Mouse (Mus musculus) midbrain, embryonic 15.5 days (tissue): ENCODE results near the gene Thap4. TPM values are rescaled to one million over a fixed set of nuclear protein-coding genes. Genes with fewer than 3 reads are reported as not detected.

ENCODE experiments used
- ATAC-seq: fragments of 200-750 bp; cut with Nextera tagmentation; replicated peaks from 2 replicates; pipeline ENCODE4 v1.8.0; 2017; ENCODE audit warnings: moderate TSS enrichment
- H3K27ac ChIP-seq: fragments of 300-500 bp; sonication (generic); 2 replicates; pipeline ENCODE4 v1.5.1; 2015; ENCODE audit warnings: mild to moderate bottlenecking, inconsistent platforms
- H3K27me3 ChIP-seq: fragments of 300-500 bp; sonication (generic); replicated peaks from 2 replicates; pipeline ENCODE4 v1.6.1; 2015; ENCODE audit warnings: inconsistent platforms
- H3K36me3 ChIP-seq: fragments of 300-500 bp; sonication (generic); replicated peaks from 2 replicates; pipeline ENCODE4 v1.6.1; 2015; ENCODE audit warnings: inconsistent platforms
- H3K4me1 ChIP-seq: fragments of 300-500 bp; sonication (generic); 2 replicates; pipeline ENCODE4 v1.6.1; 2015; ENCODE audit warnings: inconsistent platforms
- H3K4me2 ChIP-seq: fragments of 300-500 bp; sonication (generic); 2 replicates; pipeline ENCODE4 v1.6.1; 2015; ENCODE audit warnings: inconsistent platforms, mild to moderate bottlenecking, moderate library complexity
- H3K4me3 ChIP-seq: fragments of 300-500 bp; sonication (generic); 2 replicates; pipeline ENCODE4 v1.5.1; 2015; ENCODE audit warnings: mild to moderate bottlenecking, inconsistent platforms
- H3K9ac ChIP-seq: fragments of 300-500 bp; sonication (generic); 2 replicates; pipeline ENCODE4 v1.6.1; 2015; ENCODE audit warnings: mild to moderate bottlenecking, inconsistent platforms
- H3K9me3 ChIP-seq: fragments of 300-500 bp; sonication (generic); 2 replicates; pipeline ENCODE4 v1.6.1; 2016; ENCODE audit warnings: inconsistent platforms
- WGBS: fragments of 180-500 bp; shearing (Covaris S2); methylation state at CpG from one replicate; pipeline ENCODE4 v1.1.7; 2015; ENCODE audit warnings: mixed read lengths; 5-methylcytosine and 5-hydroxymethylcytosine counted together
- polyA plus RNA-seq: library from polyadenylated mRNA; unstranded; fragments of >200 nt; fragmentation: Nextera tagmentation; extraction: Ambion mirVana; gene quantifications from 2 replicates; pipeline ENCODE4 v1.2.1, GENCODE M21; 2015

Gene Thap4
- polyA plus RNA-seq, 1 experiment from 2014 or later, result 54.7 TPM

DNA sequence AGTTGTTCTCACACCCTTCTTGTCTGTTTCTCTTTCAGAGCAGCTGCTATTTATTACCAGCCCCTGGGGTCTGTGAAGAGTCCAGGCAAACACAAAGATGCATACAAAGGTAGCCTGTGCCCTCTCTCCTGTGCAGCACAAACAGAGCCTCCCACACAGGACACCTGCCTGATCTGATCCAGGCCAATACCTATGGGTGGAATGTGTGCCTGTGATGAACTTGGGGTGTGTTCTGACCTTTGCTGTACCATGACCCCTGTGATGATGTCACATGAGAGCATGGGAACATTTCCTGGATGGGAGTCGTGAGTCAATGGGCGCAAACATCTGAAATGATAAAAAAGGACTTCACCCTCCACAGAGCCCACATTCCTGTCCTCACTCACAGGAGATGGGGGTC, 99.9 kb downstream of the Thap4 start:
- no peaks in the 10 kb centered on the region for H3K36me3 ChIP-seq
- 79% methylated on average over 2 of the region's 2 CpGs for WGBS
- ATAC-seq, result no peak
- H3K4me3 ChIP-seq, result no peak overlapping the region
- H3K9me3 ChIP-seq, result no peaks in the 10 kb centered on the region
- H3K27me3 ChIP-seq, result no peaks in the 10 kb centered on the region
- H3K4me1 ChIP-seq, result no peaks in the 10 kb centered on the region
- H3K27ac ChIP-seq, result no peak overlapping the region
- H3K4me2 ChIP-seq, result no peak overlapping the region
- no peak overlapping the region for H3K9ac ChIP-seq

GRCm38 (mm10) chr1:93654275-93654674, 100.4 kb downstream of the Thap4 start:
- no peak overlapping the region for H3K9ac ChIP-seq
- no peaks in the 10 kb centered on the region for H3K9me3 ChIP-seq
- H3K4me1 ChIP-seq, result no peaks in the 10 kb centered on the region
- H3K4me2 ChIP-seq, result no peak overlapping the region
- H3K4me3 ChIP-seq, result no peak overlapping the region
- H3K27me3 ChIP-seq, result no peaks in the 10 kb centered on the region
- H3K27ac ChIP-seq, result no peak overlapping the region
- ATAC-seq, result no peak
- no peaks in the 10 kb centered on the region for H3K36me3 ChIP-seq
- 59% methylated on average over 2 of the region's 2 CpGs for WGBS

Other genes starting within 250 kb of the Thap4 start
- 4.6 and 5.0 TPM in 2 replicates for gene Farp2, start 242.8 kb downstream of the Thap4 start, polyA plus RNA-seq
- gene Stk25, start 96.2 kb downstream of the Thap4 start, polyA plus RNA-seq, result 353 and 388 TPM in 2 replicates
- gene Bok, start 69.2 kb downstream of the Thap4 start, polyA plus RNA-seq, result 104 TPM in 2 replicates
- 107 and 108 TPM in 2 replicates for gene Atg4b, start 3.4 kb downstream of the Thap4 start, polyA plus RNA-seq
- 135 and 146 TPM in 2 replicates for gene Dtymk, start 47.1 kb upstream of the Thap4 start, polyA plus RNA-seq
- gene Ing5, start 49.1 kb upstream of the Thap4 start, polyA plus RNA-seq, result 10.2 and 10.9 TPM in 2 replicates
- 18.1 and 18.7 TPM in 2 replicates for gene D2hgdh, start 70.0 kb upstream of the Thap4 start, polyA plus RNA-seq
- not detected in 2 replicates for gene Gal3st2, start 106.4 kb upstream of the Thap4 start, polyA plus RNA-seq
- gene Gal3st2b, start 163.4 kb upstream of the Thap4 start, polyA plus RNA-seq, result not detected in 2 replicates
- not detected in 2 replicates for gene Gal3st2c, start 235.6 kb upstream of the Thap4 start, polyA plus RNA-seq